Mouse (Mus musculus): Measurements from ENCODE around the gene Map3k7.

DNA sequence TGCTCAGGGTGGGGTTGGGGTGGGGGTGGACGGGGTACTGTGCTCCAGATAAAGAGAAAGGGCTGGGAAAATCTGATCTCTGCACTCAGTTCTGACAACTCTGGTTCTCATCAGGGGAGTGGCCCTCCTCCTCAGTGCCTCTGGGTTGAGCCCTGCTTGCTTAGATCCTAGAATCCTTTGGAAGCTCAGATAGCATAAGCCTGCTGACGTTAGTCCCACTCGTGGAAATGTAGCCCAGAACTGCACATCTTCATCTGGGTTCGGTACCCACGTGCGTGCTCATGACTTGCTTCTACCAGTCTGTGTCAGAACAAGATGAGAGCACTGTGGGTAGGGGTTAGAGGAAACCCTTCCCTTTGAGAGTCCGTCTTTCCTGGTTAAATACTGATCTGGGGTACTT lies 92.5 kb downstream of the Map3k7 start:
- no peak for TF ChIP-seq TAL1 (IDR thresholded peaks at IDR 0.05; ENCODE audit: low read length)
- no peak for TF ChIP-seq CHD2 (IDR thresholded peaks at IDR 0.05; ENCODE audit: low read length)
- no peak for TF ChIP-seq POLR2A (IDR thresholded peaks at IDR 0.05; ENCODE audit: control insufficient read depth in 1 of 2, insufficient read depth in 1 of 2, low read depth in 1 of 2, low read length in 2 of 2, poor library complexity in 1 of 2)
- TF ChIP-seq CTCF (IDR thresholded peaks at IDR 0.05 in 2 of 3, conservative IDR thresholded peaks at IDR 0.05 in 1 of 3; ENCODE audit: control insufficient read depth in 1 of 3, insufficient read depth in 1 of 3, low read depth in 2 of 3, low read length in 3 of 3, poor library complexity in 1 of 3, severe bottlenecking in 1 of 3): no peak
- TF ChIP-seq ZC3H11A (IDR thresholded peaks at IDR 0.05; ENCODE audit: low read depth, low read length): no peak
- no peak for TF ChIP-seq ZNF384 (IDR thresholded peaks at IDR 0.05; ENCODE audit: low read depth, low read length)
- no peak for TF ChIP-seq POLR2AphosphoS5 (IDR thresholded peaks at IDR 0.05; ENCODE audit: borderline replicate concordance, low read depth, low read length)
- no peak for TF ChIP-seq CHD1 (IDR thresholded peaks at IDR 0.05; ENCODE audit: low read depth, low read length)
- no peak for TF ChIP-seq SIN3A (IDR thresholded peaks at IDR 0.05; ENCODE audit: low read length)
- TF ChIP-seq SMC3 (IDR thresholded peaks at IDR 0.05; ENCODE audit: low read depth, low read length): no peak
- TF ChIP-seq ETS1 (IDR thresholded peaks at IDR 0.05; ENCODE audit: low read depth, low read length): no peak
- no peak for TF ChIP-seq E2F4 (IDR thresholded peaks at IDR 0.05; ENCODE audit: borderline replicate concordance, low read depth, low read length)
- no peak for TF ChIP-seq MAFK (IDR thresholded peaks at IDR 0.05; ENCODE audit: borderline replicate concordance, low read depth, low read length)
- TF ChIP-seq ZMIZ1 (IDR thresholded peaks at IDR 0.05; ENCODE audit: low read depth, low read length): no peak
